Mouse (Mus musculus): ENCODE measurements around the gene Edem3. TPM values are rescaled to one million over a fixed set of nuclear protein-coding genes. Genes with fewer than 3 reads are reported as not detected.

The Edem3 gene
- polyA plus RNA-seq, 1 experiment from 2014 or later: 14.4 TPM

- H3K4me1 ChIP-seq: no peaks in the 10 kb centered on the region
- WGBS: 88% methylated on average over 17 of the region's 17 CpGs
- H3K4me3 ChIP-seq: no peak overlapping the region
- H3K36me3 ChIP-seq (replicated peaks): no peaks in the 10 kb centered on the region
- no peaks in the 10 kb centered on the region for H3K27me3 ChIP-seq (ENCODE audit: poor library complexity, severe bottlenecking)
- no peaks in the 10 kb centered on the region for H3K9me3 ChIP-seq
- no peak for DNase-seq (ENCODE audit: extremely low spot score, low spot score)
- no peak overlapping the region for H3K27ac ChIP-seq
These were observed 108.1 kb downstream of the Edem3 start for GRCm38 (mm10) chr1:151863135-151863796.

- Histone ChIP-seq H3K27ac (no peak overlapping the region), H3K4me1 (no peaks in the 10 kb centered on the region), H3K36me3 (replicated peaks) (no peaks in the 10 kb centered on the region), H3K4me3 (no peak overlapping the region), H3K9me3 (no peaks in the 10 kb centered on the region), H3K27me3 (ENCODE audit: poor library complexity, severe bottlenecking) (no peaks in the 10 kb centered on the region)
- no peak for DNase-seq (ENCODE audit: extremely low spot score, low spot score)
- 91% methylated on average over 12 of the region's 12 CpGs for WGBS
These were observed 108.6 kb downstream of the Edem3 start for GRCm38 (mm10) chr1:151863797-151864147.

- Histone ChIP-seq H3K36me3 (replicated peaks) (no peaks in the 10 kb centered on the region), H3K27ac (no peak overlapping the region), H3K4me1 (no peaks in the 10 kb centered on the region), H3K27me3 (ENCODE audit: poor library complexity, severe bottlenecking) (no peaks in the 10 kb centered on the region), H3K4me3 (no peak overlapping the region), H3K9me3 (no peaks in the 10 kb centered on the region)
- 95% methylated on average over 6 of the region's 6 CpGs for WGBS
- DNase-seq (ENCODE audit: extremely low spot score, low spot score): no peak
These were observed 109.2 kb downstream of the Edem3 start for GRCm38 (mm10) chr1:151864326-151864725.

Other genes with a start within 250 kb of the Edem3 start
- 0.46 and 0.59 TPM in 2 replicates for gene Fam129a, start 184.2 kb upstream of the Edem3 start, polyA plus RNA-seq (2016; fragmentation: Nextera tagmentation; extraction: Ambion mirVana)

All from forebrain, embryonic 10.5 days (tissue).